Mouse (Mus musculus) adrenal gland (tissue): ENCODE measurements around the gene Kif5a.
"Not testable (repeated sequence)": the region's sequence is repeated elsewhere in the genome, so short reads cannot be mapped to it uniquely, and the experiment has no call there.

Source experiments
- intact Hi-C: fragments of 180-260 bp; cut with DNase I; formaldehyde crosslinking; loops from one replicate; pipeline ENCODE4 v1.15.1; 2025
- long read RNA-seq, 2 experiments: library from polyadenylated mRNA; unstranded; transcript quantifications; one replicate each; pipeline ENCODE4 v2.0.0; 2020; ENCODE audit warnings: borderline replicate concordance in 1 of 2; ENCODE audit not compliant: insufficient replicate concordance in 1 of 2

Gene Kif5a
- long read RNA-seq, experiment 1, partial matches to known transcripts, result 2 of 5 reads
- long read RNA-seq, experiment 1, other reads (novel, unspliced or antisense), result 3 of 5 reads
- long read RNA-seq, experiment 2, partial matches to known transcripts, result 1 of 3 reads
- long read RNA-seq, experiment 2, other reads (novel, unspliced or antisense), result 2 of 3 reads

DNA sequence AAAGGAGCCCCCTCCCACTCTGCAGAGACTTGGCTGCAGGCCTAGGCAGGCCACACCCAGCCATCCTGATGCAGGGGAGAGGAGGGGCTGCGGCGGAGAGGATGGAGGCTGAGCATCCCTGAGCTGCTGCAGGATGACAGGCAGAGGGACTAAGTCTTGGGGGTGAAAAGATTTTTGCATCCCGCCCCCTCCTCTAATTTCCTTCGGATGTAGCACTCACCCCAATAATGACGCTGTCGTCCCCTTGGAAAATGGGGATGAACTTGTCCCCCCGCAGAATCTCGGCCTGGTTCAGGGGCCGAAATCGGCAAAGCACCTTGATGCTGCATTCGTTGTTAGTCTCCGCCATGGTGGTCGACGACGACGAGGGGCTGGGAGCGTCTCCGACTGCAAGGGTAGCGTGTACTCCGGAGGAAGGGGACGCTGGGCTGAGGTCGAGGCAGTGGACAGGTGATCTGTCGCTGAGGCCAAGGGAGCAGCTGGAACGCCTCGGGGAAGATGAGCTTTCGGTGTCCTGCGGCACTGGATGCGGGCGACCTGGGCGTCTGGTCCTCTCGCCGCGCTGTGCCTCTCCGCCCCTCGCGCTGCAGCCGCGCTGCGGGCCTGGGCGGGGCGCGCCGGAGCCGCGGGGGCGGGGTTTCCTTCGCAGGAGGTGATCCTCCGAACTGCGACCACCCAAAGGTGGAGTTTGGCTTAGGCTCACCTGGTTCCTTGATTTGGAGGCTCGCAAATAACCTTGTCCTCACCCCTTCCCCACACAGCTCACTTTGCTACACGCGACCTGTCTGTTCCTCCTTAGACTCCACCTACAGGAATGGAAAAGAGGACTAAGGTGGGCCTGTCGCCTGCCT lies at the start of gene Kif5a:
Gene Kif5a, minus strand, starts transcription at position 801 of the 851 bp plus-strand sequence.
- intact Hi-C loops, result no loop called here

DNA sequence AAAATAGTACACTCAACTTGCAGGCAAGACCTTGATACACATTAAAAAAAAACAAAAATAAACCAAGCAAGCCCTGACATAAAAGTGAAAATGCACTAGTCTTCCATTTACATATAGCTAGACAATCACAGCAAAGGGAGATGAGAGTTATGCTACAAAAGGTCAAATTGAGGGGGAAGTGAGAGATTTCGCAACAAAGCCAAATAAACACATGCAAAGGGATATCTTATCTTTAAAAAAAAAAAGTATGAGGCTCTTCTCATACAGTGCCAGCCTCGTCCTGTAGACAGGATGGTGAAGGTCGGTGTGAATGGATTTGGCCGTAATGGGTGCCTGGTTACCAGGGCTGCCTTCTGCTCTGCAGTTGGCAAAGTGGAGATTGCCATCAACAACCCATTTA lies 49.7 kb upstream of the Kif5a start:
- intact Hi-C loops, result loop anchor here (5.0 kb wide), 1 partner anchor 46 kb away; the partner anchor contains the start of gene Dctn2

DNA sequence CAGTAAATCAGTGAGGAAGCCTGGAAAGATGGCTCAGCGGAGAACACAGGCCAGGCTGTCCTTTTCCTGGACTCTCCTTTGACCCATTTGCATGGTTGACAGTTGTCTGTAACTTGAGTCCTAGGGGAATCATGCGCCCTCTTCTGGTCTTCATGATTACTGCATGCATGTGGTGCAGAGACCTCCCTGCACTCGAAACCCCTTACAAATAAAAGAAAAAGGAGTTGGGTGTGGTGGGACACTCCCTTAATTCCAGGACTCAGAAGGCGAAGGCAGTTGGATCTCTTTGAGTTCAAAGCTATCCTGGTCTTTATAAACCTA lies 49.2 kb upstream of the Kif5a start:
- intact Hi-C loops, result loop anchor here (5.0 kb wide), 1 partner anchor 45 kb away; the partner anchor contains the start of gene Dctn2

DNA sequence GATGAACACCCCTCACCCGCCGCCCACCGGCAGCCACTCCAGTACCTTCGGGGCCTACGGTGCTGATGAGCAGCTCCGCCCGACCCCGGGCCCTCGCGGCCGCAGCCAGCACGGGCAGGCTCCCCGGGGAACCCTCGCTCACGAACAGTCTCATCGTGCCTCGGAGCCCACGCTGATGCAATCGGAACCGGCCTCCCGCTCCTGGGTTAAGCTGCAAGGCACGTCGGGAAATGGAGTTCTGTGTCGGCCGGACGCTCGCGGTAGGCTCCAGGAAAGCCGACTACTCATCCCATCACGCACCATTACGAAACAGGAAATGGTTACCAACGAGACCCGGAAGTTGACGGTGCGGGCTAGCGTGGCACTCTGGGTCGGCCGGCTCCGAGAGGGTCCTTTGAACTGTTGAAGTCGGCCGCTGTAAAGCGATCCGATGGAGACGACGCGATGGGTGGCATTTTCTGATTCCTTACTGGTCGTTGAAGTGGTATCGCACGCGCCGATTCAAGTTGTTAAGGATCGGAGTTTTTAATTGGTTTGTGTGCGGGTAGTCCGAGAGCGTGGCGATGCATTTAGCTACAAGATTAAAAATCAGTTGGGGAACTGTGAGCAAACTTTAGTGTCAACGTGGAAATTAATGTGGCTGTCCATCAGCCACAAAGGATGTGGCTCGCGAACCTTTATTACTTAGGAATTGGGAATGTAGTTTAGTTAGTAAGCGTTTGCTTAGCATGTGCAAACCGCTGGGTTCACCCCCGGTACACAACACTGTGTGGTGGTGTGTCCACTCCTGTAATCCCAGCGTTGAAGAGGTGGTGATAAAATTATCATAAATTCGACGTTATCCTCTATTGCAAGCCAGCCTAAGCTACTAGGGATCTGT lies 48.6 kb upstream of the Kif5a start, which contains the start of gene Mars:
Gene Mars, minus strand, starts transcription at position 311 of the 880 bp plus-strand sequence.
- intact Hi-C loops, result loop anchor here (2.0 to 5.0 kb wide), 2 partner anchors 21 to 44 kb away; partner anchors contain the start of gene Dctn2

DNA sequence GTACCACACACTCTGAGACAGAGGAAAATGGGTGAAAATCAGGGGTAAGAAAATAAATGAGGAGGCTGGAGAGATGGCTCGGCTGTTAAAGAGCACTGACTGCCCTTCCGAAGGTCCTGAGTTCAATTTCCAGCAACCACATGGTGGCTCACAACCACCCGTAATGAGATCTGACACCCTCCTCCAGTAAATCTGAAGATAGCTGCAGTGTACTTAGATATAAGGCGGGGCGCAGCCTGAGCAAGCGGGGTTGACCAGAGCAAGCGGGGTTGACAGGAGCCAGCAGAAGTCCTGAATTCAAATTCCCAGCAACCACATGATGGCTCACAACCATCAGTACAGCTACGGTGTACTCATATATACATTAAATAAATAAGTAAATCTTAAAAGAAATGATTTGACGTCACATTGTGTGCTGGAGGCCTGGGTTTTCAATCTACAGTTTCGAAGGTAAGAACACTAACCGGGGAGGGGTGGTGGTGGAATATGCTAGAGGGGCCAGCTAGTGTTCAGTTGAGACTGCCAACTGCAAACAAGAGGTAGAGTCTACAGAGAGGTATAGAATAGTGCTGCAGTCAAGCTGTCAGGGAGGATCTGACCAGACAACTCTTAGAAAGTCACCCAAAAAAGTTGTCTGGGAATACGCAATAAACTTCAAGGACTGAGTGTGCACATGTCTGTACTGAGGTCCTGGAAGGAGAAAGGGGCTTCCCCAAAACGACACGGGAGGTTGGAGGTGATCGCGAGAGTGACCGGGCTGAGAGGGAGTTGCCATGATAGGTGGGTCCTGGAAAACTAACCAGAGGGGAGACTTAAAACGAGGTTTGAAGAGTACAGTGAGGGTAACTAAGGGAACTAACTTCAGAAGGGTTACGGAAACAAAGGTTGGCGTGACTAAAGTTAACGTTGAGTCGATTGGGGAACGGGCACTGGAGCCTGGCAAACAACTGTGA lies 47.7 kb upstream of the Kif5a start:
- intact Hi-C loops, result loop anchor here (2.0 to 5.0 kb wide), 2 partner anchors 20 to 43 kb away; partner anchors contain the start of gene Dctn2

DNA sequence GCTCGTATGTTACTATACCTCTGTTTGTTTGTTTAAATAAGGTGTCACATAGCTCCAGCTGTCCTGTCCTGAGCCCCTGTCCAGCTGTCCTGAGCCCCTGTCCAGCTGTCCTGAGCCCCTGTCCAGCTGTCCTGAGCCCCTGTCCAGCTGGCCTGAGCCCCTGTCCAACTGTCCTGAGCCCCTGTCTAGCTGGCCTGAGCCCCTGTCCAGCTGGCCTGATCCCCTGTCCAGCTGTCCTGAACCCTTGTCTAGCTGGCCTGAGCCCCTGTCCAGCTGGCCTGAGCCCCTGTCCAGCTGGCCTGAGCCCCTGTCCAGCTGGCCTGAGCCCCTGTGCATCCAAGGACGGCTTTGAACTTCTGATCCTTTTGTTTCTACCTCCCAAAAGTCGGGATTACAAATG lies 46.0 kb upstream of the Kif5a start:
- intact Hi-C loops, result not testable (repeated sequence)

DNA sequence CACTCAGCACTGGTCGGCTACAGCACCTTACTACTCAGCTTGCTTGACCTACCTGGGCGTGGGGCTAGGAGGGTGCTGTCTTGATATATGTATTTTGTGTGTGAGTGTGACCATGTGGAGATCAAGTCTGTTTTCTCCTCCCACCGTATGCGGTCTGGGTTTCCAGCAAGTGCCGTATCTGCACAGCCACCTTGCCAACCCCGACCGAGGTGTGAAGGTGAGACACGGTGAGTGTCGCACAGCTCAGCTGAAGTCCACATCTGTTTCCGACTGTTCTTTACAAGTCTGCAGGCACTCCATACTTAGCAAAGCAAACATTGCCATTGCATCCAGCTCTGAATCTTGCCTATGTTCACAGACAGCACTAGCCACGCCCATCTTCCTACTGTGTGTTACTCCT lies 40.0 kb upstream of the Kif5a start:
- intact Hi-C loops, result no loop called here

DNA sequence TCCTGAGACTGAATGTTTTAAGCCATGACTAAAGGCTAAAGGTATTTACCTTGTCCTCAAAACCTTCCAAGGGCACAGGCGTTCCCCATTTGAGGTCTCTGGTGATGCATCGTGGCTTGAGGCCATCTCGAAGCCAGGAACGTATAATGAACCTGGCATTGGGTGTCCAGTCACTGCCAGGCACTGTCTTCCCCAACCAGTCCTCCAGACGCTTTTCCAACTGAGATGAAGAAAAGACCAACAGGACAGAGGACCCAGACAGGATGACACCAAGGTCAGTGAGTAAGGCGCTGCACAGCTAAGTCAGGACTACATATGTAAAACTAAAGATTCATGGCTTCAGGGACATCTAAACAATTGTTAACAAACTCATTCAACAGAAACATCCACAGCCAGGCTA lies 37.2 kb upstream of the Kif5a start:
- intact Hi-C loops, result no loop called here

DNA sequence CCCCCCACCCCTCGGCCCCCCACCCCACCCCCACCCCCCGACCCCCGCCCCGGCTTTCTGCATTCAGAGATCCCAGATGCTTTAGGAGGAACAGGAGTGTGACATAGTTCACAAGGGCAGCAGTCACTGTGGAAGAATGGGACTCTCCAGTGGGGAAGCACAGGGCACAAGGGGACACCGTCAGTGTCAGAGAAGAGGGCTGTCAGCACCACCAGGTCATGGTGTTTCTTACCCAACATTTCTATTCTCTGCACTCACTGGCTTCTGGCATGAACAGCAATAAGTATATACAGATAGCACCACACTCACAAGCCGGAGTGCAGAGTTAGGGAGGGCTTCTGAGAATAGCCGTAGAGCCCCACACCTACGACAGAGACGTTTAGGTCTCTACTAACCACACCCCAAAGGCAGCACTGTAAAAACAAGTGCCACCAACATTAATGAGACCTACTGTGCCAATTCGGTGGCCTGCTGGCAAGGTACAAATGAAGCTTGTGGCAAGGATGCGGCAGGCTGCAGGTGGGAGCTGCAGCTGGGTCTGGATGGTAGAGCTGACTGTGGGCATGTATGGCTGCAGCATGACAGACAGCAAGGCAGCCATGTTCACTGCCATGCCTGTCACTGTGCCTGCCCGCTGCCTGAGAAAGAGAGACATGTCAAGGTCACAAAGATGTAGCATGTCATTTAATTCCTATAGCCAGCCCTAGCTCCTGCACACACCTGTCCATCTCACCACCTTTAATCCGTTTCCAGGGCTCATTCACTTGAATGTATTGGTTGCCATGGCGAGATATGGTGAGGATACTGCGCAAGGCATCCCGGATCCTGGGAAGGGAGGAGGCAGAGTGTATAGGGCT lies 34.1 kb upstream of the Kif5a start:
- intact Hi-C loops, result no loop called here

DNA sequence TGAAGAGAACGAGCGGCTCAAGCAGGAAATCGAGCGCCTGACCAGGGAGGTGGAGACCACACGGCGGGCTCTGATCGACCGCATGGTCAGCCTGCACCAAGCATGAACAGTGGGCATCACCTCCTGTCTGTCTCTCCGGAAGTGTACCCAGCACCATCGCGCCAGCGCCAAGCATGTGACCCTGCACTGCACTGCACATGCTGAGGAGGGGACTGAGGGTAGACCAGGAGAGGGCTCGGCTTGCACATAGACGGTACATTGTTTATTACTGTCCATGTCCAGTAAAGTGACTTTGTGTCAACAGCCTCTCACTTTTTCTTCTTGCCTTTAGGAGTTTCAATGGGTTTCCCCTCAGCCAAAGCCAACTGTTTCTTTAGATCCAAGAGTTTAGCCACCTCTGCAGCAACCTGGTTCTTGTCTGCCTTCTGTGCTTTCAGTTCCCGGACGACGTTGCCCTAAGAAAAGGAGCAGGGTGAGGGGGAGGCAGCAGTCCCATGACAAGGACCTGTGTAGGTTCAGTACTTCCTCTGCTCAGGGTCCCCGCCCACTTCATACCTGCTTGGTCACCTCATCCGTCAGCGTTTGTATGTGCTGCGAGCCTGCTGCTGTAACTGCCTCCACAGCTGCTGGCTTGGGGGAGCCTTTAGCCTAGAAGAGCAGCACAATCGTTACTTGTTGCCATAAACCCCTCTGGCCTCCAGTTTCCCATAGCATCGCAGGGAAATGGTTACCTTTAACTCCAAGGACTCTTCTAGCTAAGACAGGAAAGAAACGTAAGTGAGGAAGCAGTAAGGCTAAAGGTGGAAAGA lies 33.0 kb upstream of the Kif5a start:
- intact Hi-C loops, result no loop called here

DNA sequence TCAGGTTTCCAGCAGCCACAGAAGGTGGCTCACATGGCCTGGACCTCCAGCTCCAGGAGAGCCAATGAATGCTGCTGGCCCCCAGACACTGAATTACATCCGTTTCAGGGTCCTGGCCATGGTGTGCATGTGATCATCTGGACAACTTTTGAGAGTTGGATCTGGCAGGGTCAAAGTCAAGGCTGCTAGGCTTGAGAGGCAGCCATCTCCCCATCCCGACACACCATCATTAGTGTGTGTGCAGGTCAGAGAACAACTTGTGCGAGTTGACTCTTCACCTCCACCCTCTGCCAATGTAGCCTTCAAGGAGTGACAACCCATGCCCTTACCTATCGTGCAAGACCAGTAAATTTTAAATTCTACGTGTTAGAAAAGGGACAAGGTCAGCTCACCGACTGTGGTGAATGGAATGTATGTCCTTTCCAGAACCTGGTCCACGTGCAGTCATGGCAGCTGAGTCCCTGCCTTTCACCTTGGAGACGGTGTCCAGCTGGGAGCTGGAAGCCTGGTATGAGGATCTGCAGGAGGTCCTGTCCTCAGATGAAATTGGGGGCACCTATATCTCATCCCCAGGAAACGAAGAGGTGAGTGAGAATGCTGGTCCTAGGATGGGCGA lies 31.9 kb upstream of the Kif5a start:
- intact Hi-C loops, result no loop called here

DNA sequence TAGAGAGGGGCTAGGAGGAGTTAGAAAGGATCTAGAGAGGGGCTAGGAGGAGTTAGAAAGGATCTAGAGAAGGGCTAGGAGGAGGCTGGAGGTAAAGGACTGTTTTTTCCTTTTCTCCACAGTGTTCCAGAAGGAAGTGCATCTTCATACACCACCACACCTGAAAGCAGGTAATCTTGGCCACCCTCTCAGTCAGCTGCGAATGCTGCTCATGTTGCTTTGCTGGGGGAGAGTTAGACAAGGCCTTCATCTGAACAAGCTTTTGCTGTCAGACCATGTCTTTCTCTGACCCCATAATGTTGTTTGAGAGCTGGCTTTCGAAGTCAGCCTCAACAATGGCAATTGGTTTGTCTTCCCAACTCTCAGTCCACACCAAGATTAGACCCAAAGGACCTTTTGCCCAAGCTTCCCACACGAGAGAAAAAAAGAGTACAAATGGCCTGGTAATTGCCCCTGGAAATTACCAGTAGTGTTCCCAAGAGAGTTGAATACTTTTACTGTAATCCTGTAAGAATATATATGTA lies 30.5 kb upstream of the Kif5a start:
- intact Hi-C loops, result no loop called here

DNA sequence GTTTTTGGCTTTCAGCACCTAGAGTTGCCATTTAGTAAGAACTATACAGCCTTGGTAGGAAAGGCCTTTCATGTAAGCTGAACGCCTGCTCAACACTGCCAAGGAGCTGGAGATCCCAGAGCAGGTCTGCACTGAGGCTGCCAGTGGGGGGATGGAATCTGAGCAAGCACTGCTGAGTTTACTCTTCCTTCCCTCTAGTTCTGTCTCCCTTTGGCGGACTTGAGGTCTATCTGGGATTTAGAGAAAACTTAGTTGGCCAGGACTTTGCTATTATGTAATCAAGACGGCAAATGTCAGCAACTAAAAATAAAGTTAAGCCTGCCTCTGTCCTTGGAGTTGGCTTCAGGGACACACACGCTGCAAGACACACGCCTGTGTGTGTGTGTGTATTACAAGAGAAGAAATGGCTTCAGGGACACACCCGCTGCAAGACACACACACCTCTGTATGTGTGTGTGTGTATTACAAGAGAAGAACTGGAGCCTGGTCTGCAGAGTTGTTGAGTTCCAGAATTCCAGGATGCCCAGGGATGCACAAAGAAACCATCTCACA lies 29.9 kb upstream of the Kif5a start:
- intact Hi-C loops, result no loop called here

DNA sequence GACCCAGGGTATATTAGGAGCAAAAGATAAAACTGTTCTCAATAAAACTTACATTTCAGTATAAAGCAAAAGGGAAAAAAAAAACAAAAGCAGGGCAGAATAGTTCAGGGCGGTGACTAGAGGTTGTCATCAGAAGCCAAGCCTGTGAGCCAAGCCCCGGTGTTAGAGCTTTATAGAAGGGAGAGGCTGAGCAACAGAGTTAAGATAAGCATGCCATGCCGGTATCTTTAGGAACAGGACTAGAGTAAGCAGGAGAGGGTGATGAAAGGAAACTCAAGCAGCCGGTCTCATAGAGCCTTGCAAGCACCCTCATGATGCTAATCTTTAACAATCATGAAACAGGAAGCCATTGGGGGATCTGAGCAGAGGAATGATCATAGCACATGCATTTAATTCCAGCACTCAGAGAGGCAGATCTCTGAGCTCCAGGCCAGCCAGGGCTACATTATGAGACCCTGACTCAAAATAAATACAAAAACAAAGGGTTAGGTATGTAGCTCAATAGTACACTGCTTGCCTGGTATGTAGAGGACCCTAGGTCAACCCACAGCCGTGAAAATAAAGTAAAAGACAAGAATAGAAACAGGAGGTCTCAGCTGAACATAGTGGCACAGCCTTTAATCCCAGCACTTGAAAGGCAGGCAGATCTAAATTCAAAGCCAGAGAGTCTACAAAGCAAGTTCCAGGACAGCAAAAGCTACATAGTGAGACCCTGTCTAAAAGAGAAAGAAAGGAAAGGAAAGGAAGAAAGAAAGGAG lies 28.9 kb upstream of the Kif5a start:
- intact Hi-C loops, result loop anchor here (2.0 kb wide), 1 partner anchor 19 kb away; the partner anchor contains the start of gene Mars

DNA sequence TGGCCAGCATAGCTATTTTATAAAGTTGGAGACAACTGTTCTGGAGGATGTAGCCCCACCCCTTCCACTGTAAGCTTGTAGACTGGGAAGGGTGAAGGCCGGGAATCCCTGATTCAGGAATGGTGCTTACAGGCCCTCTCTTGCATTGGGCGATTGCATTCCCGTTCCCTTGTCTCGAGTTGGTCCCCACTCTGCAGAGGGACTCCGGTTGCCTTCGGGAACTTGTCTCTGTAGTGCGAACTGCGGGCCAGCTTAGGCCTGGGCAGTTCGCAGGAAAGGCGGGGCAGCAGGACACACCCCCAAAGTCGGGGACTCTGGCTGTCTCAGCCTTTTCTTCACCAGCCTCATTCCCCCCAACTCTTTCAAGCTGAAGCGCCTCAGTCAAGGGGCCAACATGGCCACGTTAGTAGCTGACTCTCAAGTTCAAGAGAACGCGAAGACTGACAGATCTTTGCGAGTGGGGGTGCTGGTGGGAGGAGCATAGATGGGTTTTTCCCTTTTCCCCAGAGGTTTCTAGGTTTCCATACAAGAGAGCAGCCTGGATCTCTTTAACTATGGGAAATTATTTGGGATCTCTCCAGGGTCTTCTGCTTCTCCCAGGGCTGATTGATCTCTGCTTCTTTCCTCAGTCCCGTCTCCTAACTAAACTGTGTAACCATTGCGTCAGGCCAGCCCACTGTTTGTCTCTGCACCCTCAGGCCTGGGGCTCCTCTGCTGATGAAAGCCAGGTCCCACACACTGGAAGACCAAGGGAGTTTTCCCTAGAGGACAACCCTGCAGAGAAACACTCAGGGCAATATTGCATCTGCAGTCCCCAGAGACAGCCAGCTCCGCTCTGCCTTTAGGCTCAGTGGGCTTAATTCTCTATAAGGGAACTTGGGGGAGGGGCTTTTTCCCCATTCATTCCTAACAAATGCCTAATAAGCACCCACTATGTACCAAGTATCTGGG lies 28.1 kb upstream of the Kif5a start:
- intact Hi-C loops, result loop anchor here (1.0 to 2.0 kb wide), 2 partner anchors 20 to 25 kb away; partner anchors contain the start of genes Dctn2 and Mars
